Mouse (Mus musculus) intestine, embryonic 14.5 days (tissue): Measurements from ENCODE around the gene Ccdc160. TPM values are rescaled to one million over a fixed set of nuclear protein-coding genes. Genes with fewer than 3 reads are reported as not detected.

Experiments
- ATAC-seq: fragments of 200-750 bp; cut with Nextera tagmentation; replicated peaks from 2 replicates; pipeline ENCODE4 v1.8.0; 2017; ENCODE audit warnings: low read depth, moderate number of reproducible peaks, moderate TSS enrichment, moderate library complexity; ENCODE audit not compliant: low FRiP score, low TSS enrichment
- DNase-seq: peaks from one replicate; pipeline ENCODE4 v3.0.0-alpha.2; 2018; ENCODE audit warnings: low spot score
- H3K27ac ChIP-seq: fragments of 300-500 bp; sonication (generic); 2 replicates; pipeline ENCODE4 v1.5.1; 2014; ENCODE audit warnings: low read depth, mild to moderate bottlenecking, control low read depth
- H3K27me3 ChIP-seq: fragments of 300-500 bp; sonication (generic); replicated peaks from 2 replicates; pipeline ENCODE4 v1.6.1; 2014; ENCODE audit warnings: low read length, control low read depth; ENCODE audit not compliant: control insufficient read depth, insufficient read depth
- H3K36me3 ChIP-seq: fragments of 300-500 bp; sonication (generic); 2 replicates; pipeline ENCODE4 v1.6.1; 2014; ENCODE audit warnings: low read length, control low read depth; ENCODE audit not compliant: control insufficient read depth, insufficient read depth
- H3K4me1 ChIP-seq: fragments of 300-500 bp; sonication (generic); replicated peaks from 2 replicates; pipeline ENCODE4 v1.6.1; 2014; ENCODE audit warnings: low read length, control low read depth, mixed read lengths; ENCODE audit not compliant: control insufficient read depth, insufficient read depth
- H3K4me2 ChIP-seq: fragments of 300-500 bp; sonication (generic); 2 replicates; pipeline ENCODE4 v1.6.1; 2014; ENCODE audit warnings: low read length
- H3K4me3 ChIP-seq: fragments of 300-500 bp; sonication (generic); 2 replicates; pipeline ENCODE4 v1.5.1; 2014; ENCODE audit warnings: low read depth, low read length, control low read depth, mixed read lengths
- H3K9ac ChIP-seq: fragments of 300-500 bp; sonication (generic); 2 replicates; pipeline ENCODE4 v1.6.1; 2014; ENCODE audit warnings: mild to moderate bottlenecking, low read length
- H3K9me3 ChIP-seq: fragments of 300-500 bp; sonication (generic); 2 replicates; pipeline ENCODE4 v1.6.1; 2016; ENCODE audit warnings: low read length, control low read depth; ENCODE audit not compliant: control insufficient read depth
- WGBS: fragments of 180-500 bp; shearing (Covaris S2); extraction: QIAGEN DNeasy Blood & Tissue Kit; methylation state at CpG from one replicate; pipeline ENCODE4 v1.1.7; 2014; 5-methylcytosine and 5-hydroxymethylcytosine counted together
- polyA plus RNA-seq: library from polyadenylated mRNA; unstranded; fragments of >200 nt; fragmentation: Nextera tagmentation; extraction: Ambion mirVana; gene quantifications from 2 replicates; pipeline ENCODE4 v1.2.1, GENCODE M21; 2014

Gene Ccdc160
- 3.3 and 4.2 TPM in 2 replicates for polyA plus RNA-seq

GRCm38 (mm10) chrX:52790980-52791593 lies at the start of gene Ccdc160:
Gene Ccdc160, plus strand, starts transcription at chrX:52791200.
- peak within 1 kb of the TSS; percentile 37 for H3K4me3 ChIP-seq
- DNase-seq (peak; percentile 78), ATAC-seq (peak; percentile 89)
- WGBS = 13% methylated on average over 26 of the region's 26 CpGs
- peak within 1 kb of the TSS; percentile 47 for H3K4me2 ChIP-seq
- no peaks in the 10 kb centered on the region for H3K36me3 ChIP-seq
- no peaks in the 10 kb centered on the region for H3K9me3 ChIP-seq
- H3K27me3 ChIP-seq = no peaks in the 10 kb centered on the region
- H3K27ac ChIP-seq = 0 out of 2 replicates have a peak within 1 kb of the TSS, but pooled peaks have one; percentile 47
- H3K9ac ChIP-seq = peak within 1 kb of the TSS; percentile 32; the same call in 1 of the 2 replicates
- H3K4me1 ChIP-seq = peaks cover 5% of the 10 kb centered on the region; the same call in 1 of the 2 replicates

- H3K9ac ChIP-seq = 0 out of 2 replicates have a peak overlapping the region, but pooled peaks have one; percentile 22
Observed at GRCm38 (mm10) chrX:52743781-52744180, 47.2 kb upstream of the Ccdc160 start.

GRCm38 (mm10) chrX:52744201-52745051 lies 46.6 kb upstream of the Ccdc160 start:
- no peak; the same call in none of the 2 replicates for ATAC-seq
- Histone ChIP-seq H3K9ac (0 out of 2 replicates have a peak overlapping the region, but pooled peaks have one; percentile 22), H3K4me3 (peak overlapping the region; percentile 38), H3K27ac (no peak overlapping the region), H3K36me3 (no peaks in the 10 kb centered on the region), H3K4me2 (peak overlapping the region; percentile 65), H3K27me3 (peaks cover 30% of the 10 kb centered on the region), H3K9me3 (no peaks in the 10 kb centered on the region), H3K4me1 (no peaks in the 10 kb centered on the region)
- DNase-seq = peak; percentile 67
- 19% methylated on average over 45 of the region's 50 CpGs for WGBS

More at GRCm38 (mm10) chrX:52743781-52744180, 47.2 kb upstream of the Ccdc160 start:
- H3K36me3 ChIP-seq = no peaks in the 10 kb centered on the region
- peak overlapping the region; percentile 38 for H3K4me3 ChIP-seq
- peak; percentile 48 for DNase-seq
- WGBS = 15% methylated on average over 12 of the region's 15 CpGs
- H3K27me3 ChIP-seq = peaks cover 30% of the 10 kb centered on the region
- H3K4me1 ChIP-seq = no peaks in the 10 kb centered on the region
- peak overlapping the region; percentile 65 for H3K4me2 ChIP-seq
- ATAC-seq = peak; percentile 40; the same call in 1 of the 2 replicates
- no peak overlapping the region for H3K27ac ChIP-seq
- H3K9me3 ChIP-seq = no peaks in the 10 kb centered on the region

- Histone ChIP-seq H3K9me3 (no peaks in the 10 kb centered on the region), H3K4me3 (no peak overlapping the region), H3K27me3 (peaks cover 32% of the 10 kb centered on the region), H3K9ac (no peak overlapping the region), H3K27ac (no peak overlapping the region), H3K36me3 (no peaks in the 10 kb centered on the region), H3K4me1 (no peaks in the 10 kb centered on the region), H3K4me2 (no peak overlapping the region)
- DNase-seq = peak; percentile 52
- no peak for ATAC-seq
- WGBS = 16% methylated on average over 8 of the region's 8 CpGs
Observed at GRCm38 (mm10) chrX:52745462-52745861, 45.5 kb upstream of the Ccdc160 start.

GRCm38 (mm10) chrX:52745917-52746316 lies 45.1 kb upstream of the Ccdc160 start:
- no peak for DNase-seq
- no peak overlapping the region for H3K4me2 ChIP-seq

GRCm38 (mm10) chrX:52746849-52747248 lies 44.2 kb upstream of the Ccdc160 start:
- WGBS = 58% methylated on average over 1 of the region's 1 CpGs
- no peak overlapping the region for H3K4me2 ChIP-seq
- no peaks in the 10 kb centered on the region for H3K4me1 ChIP-seq
- peaks cover 37% of the 10 kb centered on the region for H3K27me3 ChIP-seq
- H3K4me3 ChIP-seq = no peak overlapping the region
- H3K9ac ChIP-seq = no peak overlapping the region
- H3K27ac ChIP-seq = no peak overlapping the region
- no peaks in the 10 kb centered on the region for H3K36me3 ChIP-seq
- DNase-seq (peak; percentile 49), ATAC-seq (no peak)
- no peaks in the 10 kb centered on the region for H3K9me3 ChIP-seq

More at GRCm38 (mm10) chrX:52745917-52746316, 45.1 kb upstream of the Ccdc160 start:
- Histone ChIP-seq H3K36me3 (no peaks in the 10 kb centered on the region), H3K27ac (no peak overlapping the region), H3K27me3 (peaks cover 35% of the 10 kb centered on the region), H3K9ac (no peak overlapping the region), H3K9me3 (no peaks in the 10 kb centered on the region), H3K4me1 (no peaks in the 10 kb centered on the region), H3K4me3 (no peak overlapping the region)
- WGBS = 13% methylated on average over 10 of the region's 10 CpGs
- no peak for ATAC-seq

GRCm38 (mm10) chrX:52753491-52754085 lies 37.4 kb upstream of the Ccdc160 start:
- Histone ChIP-seq H3K27ac (no peak overlapping the region), H3K4me2 (no peak overlapping the region), H3K4me1 (no peaks in the 10 kb centered on the region), H3K9ac (no peak overlapping the region), H3K36me3 (no peaks in the 10 kb centered on the region), H3K27me3 (peaks cover 16% of the 10 kb centered on the region; the same call in 1 of the 2 replicates), H3K9me3 (no peaks in the 10 kb centered on the region), H3K4me3 (no peak overlapping the region)
- 13% methylated on average over 6 of the region's 6 CpGs for WGBS
- DNase-seq = peak; percentile 49
- no peak for ATAC-seq

GRCm38 (mm10) chrX:52757164-52757563 lies 33.8 kb upstream of the Ccdc160 start:
- H3K27ac ChIP-seq = no peak overlapping the region
- 91% methylated on average over 3 of the region's 3 CpGs for WGBS
- peaks cover 8% of the 10 kb centered on the region; the same call in 1 of the 2 replicates for H3K27me3 ChIP-seq
- H3K9ac ChIP-seq = no peak overlapping the region
- H3K9me3 ChIP-seq = no peaks in the 10 kb centered on the region
- H3K36me3 ChIP-seq = no peaks in the 10 kb centered on the region
- ATAC-seq (no peak), DNase-seq (no peak)
- no peak overlapping the region for H3K4me3 ChIP-seq
- no peak overlapping the region for H3K4me2 ChIP-seq
- no peaks in the 10 kb centered on the region for H3K4me1 ChIP-seq
